Mouse (Mus musculus): ENCODE results near the gene Paqr9.

- TF ChIP-seq CTCF (IDR thresholded peaks at IDR 0.05; ENCODE audit: low read depth) (no peak), EP300 (IDR thresholded peaks at IDR 0.05; ENCODE audit: low read depth) (no peak)
Observed at GRCm38 (mm10) chr9:95566394-95566793, 6.9 kb downstream of the Paqr9 start.
